Mouse (Mus musculus) heart, postnatal 25 days (tissue): Measurements from ENCODE around the gene Chrnb2. TPM values are rescaled to one million over a fixed set of nuclear protein-coding genes. Genes with fewer than 3 reads are reported as not detected.
"Not testable (repeated sequence)": the region's sequence is repeated elsewhere in the genome, so short reads cannot be mapped to it uniquely, and the experiment has no call there.

Experiments
- DNase-seq: peaks from one replicate; pipeline ENCODE4 v3.0.0; 2022; ENCODE audit warnings: low spot score
- intact Hi-C: fragments of 180-260 bp; cut with DNase I; formaldehyde crosslinking; loops from one replicate; pipeline ENCODE4 v1.15.1; 2025
- total RNA-seq, 2 experiments: library from RNA; stranded (reverse); gene quantifications; 2 replicates each; pipeline ENCODE4 v1.2.3; 2021

Gene Chrnb2
- total RNA-seq = under 1 TPM; 0.08 to 0.13 TPM

GRCm38 (mm10) chr3:89764119-89764724 lies at the start of gene Chrnb2:
Chrnb2 (minus strand) TSS chr3:89764632.
- intact Hi-C loops = no loop called here
- DNase-seq = peak; percentile 27

- intact Hi-C loops = no loop called here
These were observed 49.6 kb upstream of the Chrnb2 start for GRCm38 (mm10) chr3:89814051-89814450.

GRCm38 (mm10) chr3:89812166-89812565 lies 47.7 kb upstream of the Chrnb2 start:
- no peak for DNase-seq
- intact Hi-C loops = no loop called here

More at GRCm38 (mm10) chr3:89814051-89814450, 49.6 kb upstream of the Chrnb2 start:
- no peak for DNase-seq

- intact Hi-C loops = no loop called here
- DNase-seq = no peak
These were observed 46.4 kb upstream of the Chrnb2 start for GRCm38 (mm10) chr3:89810841-89811240.

- no peak for DNase-seq
- intact Hi-C loops = no loop called here
These were observed 44.2 kb upstream of the Chrnb2 start for GRCm38 (mm10) chr3:89808638-89809037.

- DNase-seq = no peak
- intact Hi-C loops = no loop called here
These were observed 43.4 kb upstream of the Chrnb2 start for GRCm38 (mm10) chr3:89807881-89808280.

- no peak for DNase-seq
- intact Hi-C loops = no loop called here
These were observed 42.7 kb upstream of the Chrnb2 start for GRCm38 (mm10) chr3:89807171-89807570.

- intact Hi-C loops = no loop called here
- DNase-seq = no peak
These were observed 42.3 kb upstream of the Chrnb2 start for GRCm38 (mm10) chr3:89806751-89807150.

- intact Hi-C loops = no loop called here
- no peak for DNase-seq
These were observed 40.7 kb upstream of the Chrnb2 start for GRCm38 (mm10) chr3:89805179-89805578.

- DNase-seq = no peak
- intact Hi-C loops = no loop called here
These were observed 38.4 kb upstream of the Chrnb2 start for GRCm38 (mm10) chr3:89802876-89803275.

- DNase-seq = no peak
- intact Hi-C loops = no loop called here
These were observed 37.0 kb upstream of the Chrnb2 start for GRCm38 (mm10) chr3:89801507-89801847.

- no peak for DNase-seq
- intact Hi-C loops = no loop called here
These were observed 36.5 kb upstream of the Chrnb2 start for GRCm38 (mm10) chr3:89800774-89801506.

- DNase-seq, intact Hi-C loops: not testable (repeated sequence)
These were observed 35.6 kb upstream of the Chrnb2 start for GRCm38 (mm10) chr3:89800078-89800477.

GRCm38 (mm10) chr3:89799476-89799875 lies 35.0 kb upstream of the Chrnb2 start:
- intact Hi-C loops = no loop called here

GRCm38 (mm10) chr3:89798518-89798917 lies 34.1 kb upstream of the Chrnb2 start:
- DNase-seq = no peak
- intact Hi-C loops = no loop called here

More at GRCm38 (mm10) chr3:89799476-89799875, 35.0 kb upstream of the Chrnb2 start:
- no peak for DNase-seq

GRCm38 (mm10) chr3:89796358-89796757 lies 31.9 kb upstream of the Chrnb2 start:
- no peak for DNase-seq
- intact Hi-C loops = no loop called here

GRCm38 (mm10) chr3:89795746-89796145 lies 31.3 kb upstream of the Chrnb2 start:
- intact Hi-C loops = no loop called here

GRCm38 (mm10) chr3:89794616-89795015 lies 30.2 kb upstream of the Chrnb2 start:
- no peak for DNase-seq
- intact Hi-C loops = no loop called here

More at GRCm38 (mm10) chr3:89795746-89796145, 31.3 kb upstream of the Chrnb2 start:
- DNase-seq = no peak

GRCm38 (mm10) chr3:89788680-89789352 lies 24.4 kb upstream of the Chrnb2 start:
- intact Hi-C loops = loop anchor here (10.0 kb wide), 2 partner anchors 166 to 286 kb away; partner anchors contain the start of gene Tpm3

GRCm38 (mm10) chr3:89786275-89786674 lies 21.8 kb upstream of the Chrnb2 start:
- DNase-seq = no peak
- intact Hi-C loops = loop anchor here (1.0 to 10.0 kb wide), 3 partner anchors 72 to 289 kb away; partner anchors contain the start of gene Tpm3

More at GRCm38 (mm10) chr3:89788680-89789352, 24.4 kb upstream of the Chrnb2 start:
- no peak for DNase-seq
